Mouse (Mus musculus): Measurements from ENCODE around the gene Chrnb2.

DNA sequence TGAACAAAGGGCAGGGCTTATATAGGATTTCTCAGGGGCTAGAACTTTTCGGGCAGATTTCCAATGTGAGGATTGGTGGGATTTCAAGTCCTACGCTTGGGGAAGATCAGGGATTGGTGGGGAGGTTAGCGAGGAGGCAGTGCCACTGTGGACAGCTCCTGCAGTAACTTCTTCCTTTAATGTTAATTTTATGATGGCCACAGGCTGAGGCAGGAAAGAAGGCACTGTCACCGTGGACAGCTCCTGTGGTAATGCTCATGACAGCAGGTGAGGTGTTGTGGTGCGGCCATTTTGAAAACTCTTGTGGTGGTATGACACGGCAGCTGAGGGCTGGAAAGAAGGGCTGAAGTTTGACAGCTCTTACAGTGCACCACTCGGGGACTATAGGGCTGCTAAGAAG, 5.2 kb upstream of the Chrnb2 start:
- TF ChIP-seq CEBPB (IDR thresholded peaks at IDR 0.05; ENCODE audit: insufficient read depth, poor library complexity, severe bottlenecking), result no peak
- TF ChIP-seq E2F4 (IDR thresholded peaks at IDR 0.05; ENCODE audit: insufficient read depth), result no peak
- TF ChIP-seq MYOG (IDR thresholded peaks at IDR 0.05; ENCODE audit: control insufficient read depth in 1 of 3, insufficient read depth in 1 of 3, insufficient read length in 2 of 3, low read depth in 2 of 3), result no peak
- TF ChIP-seq MYOD1 (IDR thresholded peaks at IDR 0.05; ENCODE audit: control insufficient read depth in 1 of 3, insufficient read length in 2 of 3, low read depth in 2 of 3), result peak in 2 of 3 experiments; percentile 16 to 32
